Mouse (Mus musculus) myocyte (in vitro differentiated cells): ENCODE results near the gene Plxdc2.

Source experiments
- MAX ChIP-seq: IDR thresholded peaks from one replicate; pipeline ENCODE4 v1.6.1; 2011; ENCODE audit warnings: low read depth, mild to moderate bottlenecking, control low read depth
- MYOG ChIP-seq, 3 experiments: IDR thresholded peaks; one replicate each; pipeline ENCODE4 v1.6.1; 2011; ENCODE audit warnings: control low read depth in 2 of 3, low read depth in 2 of 3, mild to moderate bottlenecking in 2 of 3; ENCODE audit not compliant: insufficient read length in 2 of 3, control insufficient read depth in 1 of 3, insufficient read depth in 1 of 3
- POLR2AphosphoS2 ChIP-seq: IDR thresholded peaks from one replicate; pipeline ENCODE4 v1.6.1; 2011; ENCODE audit warnings: low read depth, control low read depth; ENCODE audit not compliant: insufficient read length

GRCm38 (mm10) chr2:16759766-16760165, 403.7 kb downstream of the Plxdc2 start:
- TF ChIP-seq POLR2AphosphoS2 (no peak), MAX (no peak), MYOG (IDR thresholded peaks at IDR 0.05; ENCODE audit: control insufficient read depth in 1 of 3, insufficient read depth in 1 of 3, insufficient read length in 2 of 3, low read depth in 2 of 3) (no peak)
